Mouse (Mus musculus) erythroblast, embryonic 14.5 days (primary cell): Measurements from ENCODE around the gene Cox7a2.

ENCODE experiments used
- GATA1 ChIP-seq: IDR thresholded peaks from 2 replicates; pipeline ENCODE4 v1.6.1; 2012; ENCODE audit warnings: low read length, inconsistent platforms, mixed read lengths
- TAL1 ChIP-seq: IDR thresholded peaks from 3 replicates; pipeline ENCODE4 v1.6.1; 2012; ENCODE audit warnings: low read length, inconsistent platforms, mixed read lengths

DNA sequence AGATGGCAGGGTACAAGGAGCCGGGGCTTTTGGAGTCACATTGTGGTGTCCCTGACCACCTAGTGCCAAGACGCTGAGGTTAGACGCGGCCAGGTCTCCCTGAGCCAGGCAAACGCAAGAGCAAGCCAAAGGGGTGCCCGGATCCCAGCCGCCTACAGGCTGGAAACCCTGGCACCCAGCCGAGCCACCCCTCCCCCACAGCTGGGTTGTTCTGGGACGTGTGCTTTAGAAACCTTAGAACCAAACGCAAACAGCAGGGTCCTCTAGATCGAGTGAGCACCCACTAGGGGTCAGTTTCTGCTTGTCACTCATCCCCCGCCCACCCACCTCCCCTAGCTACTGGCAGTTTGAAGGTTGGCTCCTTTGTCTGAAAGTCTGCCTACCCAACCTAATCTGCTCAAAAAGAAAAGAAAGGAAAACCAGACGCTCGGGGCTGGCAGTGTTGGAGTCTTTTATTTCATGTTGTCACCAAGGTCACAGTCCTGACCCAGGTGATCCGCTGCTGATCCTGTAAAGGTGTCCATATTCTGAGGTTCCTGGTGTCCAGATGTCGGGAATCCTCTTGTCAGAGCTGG lies 45.1 kb downstream of the Cox7a2 start:
- TF ChIP-seq TAL1 (no peak), GATA1 (no peak)
